Mouse (Mus musculus): ENCODE results near the gene 1810009A15Rik. TPM values are rescaled to one million over a fixed set of nuclear protein-coding genes. Genes with fewer than 3 reads are reported as not detected.

Gene 1810009A15Rik
- polyA plus RNA-seq, 1 experiment from 2014 or later = 76.7 TPM

DNA sequence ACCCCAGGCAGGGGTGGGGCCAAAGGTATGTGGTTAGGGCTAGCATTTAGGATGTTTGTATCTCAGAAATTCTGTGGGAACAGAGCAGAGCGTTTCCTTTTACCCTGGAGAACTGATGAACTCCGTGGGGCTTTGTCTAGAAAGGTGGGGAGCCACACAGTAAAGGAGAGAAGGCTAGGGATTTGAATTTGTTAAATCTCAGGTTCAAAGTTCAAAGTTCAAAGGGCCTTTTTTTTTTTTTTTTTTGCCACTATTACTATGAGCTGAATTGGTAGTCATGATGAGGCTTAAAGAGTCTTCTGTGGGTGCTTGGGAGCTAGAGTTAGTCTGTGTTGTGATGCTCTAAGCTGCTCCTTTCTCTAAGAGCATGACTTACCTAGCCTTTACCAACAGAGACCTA lies 48.1 kb downstream of the 1810009A15Rik start:
- Histone ChIP-seq H3K4me3 (replicated peaks; ENCODE audit: low read depth, low read length) (no peak overlapping the region), H3K27me3 (ENCODE audit: insufficient read depth, low read length) (no peaks in the 10 kb centered on the region), H3K4me2 (ENCODE audit: low read length) (no peak overlapping the region), H3K27ac (no peak overlapping the region), H3K9me3 (replicated peaks; ENCODE audit: low read length) (no peaks in the 10 kb centered on the region), H3K36me3 (ENCODE audit: insufficient read depth, low read length) (peaks cover 35% of the 10 kb centered on the region), H3K4me1 (replicated peaks; ENCODE audit: insufficient read depth, low read length) (no peaks in the 10 kb centered on the region; the same call in 1 of the 2 replicates), H3K9ac (ENCODE audit: low read depth, low read length) (no peak overlapping the region)
- 88% methylated on average over 2 of the region's 2 CpGs for WGBS
- no peak for ATAC-seq (replicated peaks; ENCODE audit: low FRiP score, low read depth)
- no peak for DNase-seq (ENCODE audit: low spot score)
- TF ChIP-seq CTCF (IDR thresholded peaks at IDR 0.05; ENCODE audit: low read depth) = no peak

Small RNAs within 50 kb of the gene (microRNA-seq; reads per million reads assigned to microRNA genes)
- not detected for gene Mir5136

Other genes with a start within 250 kb of the 1810009A15Rik start
- 0.17 and 0.18 TPM in 2 replicates for gene Chrm1, start 225.1 kb upstream of the 1810009A15Rik start, polyA plus RNA-seq (2015; fragmentation: Nextera tagmentation; extraction: Ambion mirVana)
- gene Slc3a2, start 165.5 kb upstream of the 1810009A15Rik start, polyA plus RNA-seq (2015; fragmentation: Nextera tagmentation; extraction: Ambion mirVana) = 151 and 158 TPM in 2 replicates
- 71.3 and 77.7 TPM in 2 replicates for gene Wdr74, start 153.0 kb upstream of the 1810009A15Rik start, polyA plus RNA-seq (2015; fragmentation: Nextera tagmentation; extraction: Ambion mirVana)
- gene 1700092M07Rik, start 148.1 kb upstream of the 1810009A15Rik start, polyA plus RNA-seq (2015; fragmentation: Nextera tagmentation; extraction: Ambion mirVana) = 0.75 and 1.1 TPM in 2 replicates
- gene Stx5a, start 147.4 kb upstream of the 1810009A15Rik start, polyA plus RNA-seq (2015; fragmentation: Nextera tagmentation; extraction: Ambion mirVana) = 105 and 115 TPM in 2 replicates
- gene Nxf1, start 131.8 kb upstream of the 1810009A15Rik start, polyA plus RNA-seq (2015; fragmentation: Nextera tagmentation; extraction: Ambion mirVana) = 114 and 123 TPM in 2 replicates
- 248 and 286 TPM in 2 replicates for gene Tmem223, start 117.9 kb upstream of the 1810009A15Rik start, polyA plus RNA-seq (2015; fragmentation: Nextera tagmentation; extraction: Ambion mirVana)
- gene Tmem179b, start 114.4 kb upstream of the 1810009A15Rik start, polyA plus RNA-seq (2015; fragmentation: Nextera tagmentation; extraction: Ambion mirVana) = 103 and 113 TPM in 2 replicates
- 28.4 and 28.6 TPM in 2 replicates for gene Taf6l, start 102.4 kb upstream of the 1810009A15Rik start, polyA plus RNA-seq (2015; fragmentation: Nextera tagmentation; extraction: Ambion mirVana)
- 185 and 187 TPM in 2 replicates for gene Polr2g, start 90.3 kb upstream of the 1810009A15Rik start, polyA plus RNA-seq (2015; fragmentation: Nextera tagmentation; extraction: Ambion mirVana)
- 3.6 TPM in 2 replicates for gene Zbtb3, start 86.3 kb upstream of the 1810009A15Rik start, polyA plus RNA-seq (2015; fragmentation: Nextera tagmentation; extraction: Ambion mirVana)
- 32.2 and 35.9 TPM in 2 replicates for gene Ttc9c, start 69.5 kb upstream of the 1810009A15Rik start, polyA plus RNA-seq (2015; fragmentation: Nextera tagmentation; extraction: Ambion mirVana)
- 5.5 and 6.3 TPM in 2 replicates for gene Hnrnpul2, start 68.8 kb upstream of the 1810009A15Rik start, polyA plus RNA-seq (2015; fragmentation: Nextera tagmentation; extraction: Ambion mirVana)
- gene AC129217.1, start 59.1 kb upstream of the 1810009A15Rik start, polyA plus RNA-seq (2015; fragmentation: Nextera tagmentation; extraction: Ambion mirVana) = not detected in 2 replicates
- gene Bscl2, start 51.4 kb upstream of the 1810009A15Rik start, polyA plus RNA-seq (2015; fragmentation: Nextera tagmentation; extraction: Ambion mirVana) = 57.0 and 60.1 TPM in 2 replicates
- gene Gng3, start 49.7 kb upstream of the 1810009A15Rik start, polyA plus RNA-seq (2015; fragmentation: Nextera tagmentation; extraction: Ambion mirVana) = 1.5 and 1.6 TPM in 2 replicates
- 0.85 and 1.1 TPM in 2 replicates for gene Lrrn4cl, start 38.1 kb upstream of the 1810009A15Rik start, polyA plus RNA-seq (2015; fragmentation: Nextera tagmentation; extraction: Ambion mirVana)
- 195 and 206 TPM in 2 replicates for gene Ubxn1, start 17.4 kb upstream of the 1810009A15Rik start, polyA plus RNA-seq (2015; fragmentation: Nextera tagmentation; extraction: Ambion mirVana)
- gene Uqcc3, start 7.9 kb upstream of the 1810009A15Rik start, polyA plus RNA-seq (2015; fragmentation: Nextera tagmentation; extraction: Ambion mirVana) = 94.5 and 97.4 TPM in 2 replicates
- gene Lbhd1, start 5.1 kb upstream of the 1810009A15Rik start, polyA plus RNA-seq (2015; fragmentation: Nextera tagmentation; extraction: Ambion mirVana) = 69.8 and 70.8 TPM in 2 replicates
- gene Gm49403, start 4.9 kb upstream of the 1810009A15Rik start, polyA plus RNA-seq (2015; fragmentation: Nextera tagmentation; extraction: Ambion mirVana) = not detected in 2 replicates
- not detected in 2 replicates for gene Gm49416, start 73 bp downstream of the 1810009A15Rik start, polyA plus RNA-seq (2015; fragmentation: Nextera tagmentation; extraction: Ambion mirVana)
- 27.4 and 29.8 TPM in 2 replicates for gene Ints5, start 4.2 kb downstream of the 1810009A15Rik start, polyA plus RNA-seq (2015; fragmentation: Nextera tagmentation; extraction: Ambion mirVana)
- gene Ganab, start 9.2 kb downstream of the 1810009A15Rik start, polyA plus RNA-seq (2015; fragmentation: Nextera tagmentation; extraction: Ambion mirVana) = 74.6 and 80.9 TPM in 2 replicates
- 44.0 and 45.1 TPM in 2 replicates for gene B3gat3, start 31.5 kb downstream of the 1810009A15Rik start, polyA plus RNA-seq (2015; fragmentation: Nextera tagmentation; extraction: Ambion mirVana)
- gene Rom1, start 40.5 kb downstream of the 1810009A15Rik start, polyA plus RNA-seq (2015; fragmentation: Nextera tagmentation; extraction: Ambion mirVana) = 5.7 and 6.0 TPM in 2 replicates
- gene Eml3, start 40.7 kb downstream of the 1810009A15Rik start, polyA plus RNA-seq (2015; fragmentation: Nextera tagmentation; extraction: Ambion mirVana) = 25.5 and 26.2 TPM in 2 replicates
- 103 and 116 TPM in 2 replicates for gene Mta2, start 53.0 kb downstream of the 1810009A15Rik start, polyA plus RNA-seq (2015; fragmentation: Nextera tagmentation; extraction: Ambion mirVana)
- gene Tut1, start 65.0 kb downstream of the 1810009A15Rik start, polyA plus RNA-seq (2015; fragmentation: Nextera tagmentation; extraction: Ambion mirVana) = 19.9 and 22.3 TPM in 2 replicates
- 328 and 354 TPM in 2 replicates for gene Eef1g, start 78.2 kb downstream of the 1810009A15Rik start, polyA plus RNA-seq (2015; fragmentation: Nextera tagmentation; extraction: Ambion mirVana)
- gene Ahnak, start 100.4 kb downstream of the 1810009A15Rik start, polyA plus RNA-seq (2015; fragmentation: Nextera tagmentation; extraction: Ambion mirVana) = 22.5 and 27.5 TPM in 2 replicates
- not detected in 2 replicates for gene Scgb1a1, start 199.1 kb downstream of the 1810009A15Rik start, polyA plus RNA-seq (2015; fragmentation: Nextera tagmentation; extraction: Ambion mirVana)
- gene Asrgl1, start 246.8 kb downstream of the 1810009A15Rik start, polyA plus RNA-seq (2015; fragmentation: Nextera tagmentation; extraction: Ambion mirVana) = 13.4 and 14.6 TPM in 2 replicates

Measured in kidney, postnatal 0 days (tissue).